Mouse (Mus musculus) embryo, embryonic 10 days (tissue): Measurements from ENCODE around the gene Gm21830.
"Not testable (repeated sequence)": the region's sequence is repeated elsewhere in the genome, so short reads cannot be mapped to it uniquely, and the experiment has no call there.

ENCODE experiments used
- DNase-seq: peaks from one replicate; pipeline ENCODE4 v3.0.0-alpha.2; 2015; ENCODE audit warnings: low spot score

Gm21830 gene

GRCm38 (mm10) chr2:67413425-67413824, at the start of gene Gm21830:
Gene Gm21830 (plus strand): TSS chr2:67413725.
- not testable (repeated sequence) for DNase-seq

GRCm38 (mm10) chr2:67364506-67364905, 49.0 kb upstream of the Gm21830 start:
- no peak for DNase-seq

- no peak for DNase-seq
Observed at GRCm38 (mm10) chr2:67378504-67378903, 35.0 kb upstream of the Gm21830 start.

- no peak for DNase-seq
Observed at GRCm38 (mm10) chr2:67420853-67421252, 7.3 kb downstream of the Gm21830 start.

- no peak for DNase-seq
Observed at GRCm38 (mm10) chr2:67422799-67423198, 9.3 kb downstream of the Gm21830 start.

GRCm38 (mm10) chr2:67433081-67433480, 19.6 kb downstream of the Gm21830 start, which contains the start of gene Gm26727:
Gene Gm26727 (minus strand): TSS chr2:67433181.
- DNase-seq, result no peak

- no peak for DNase-seq
Observed at GRCm38 (mm10) chr2:67438309-67438708, 24.8 kb downstream of the Gm21830 start.

GRCm38 (mm10) chr2:67445780-67446179, 32.3 kb downstream of the Gm21830 start, which contains the start of gene Xirp2:
Gene Xirp2 (plus strand): TSS chr2:67446002.
- DNase-seq, result no peak

GRCm38 (mm10) chr2:67446772-67447171, 33.2 kb downstream of the Gm21830 start:
- no peak for DNase-seq

GRCm38 (mm10) chr2:67447206-67447605, 33.7 kb downstream of the Gm21830 start:
- DNase-seq, result no peak

GRCm38 (mm10) chr2:67460857-67461256, 47.3 kb downstream of the Gm21830 start:
- DNase-seq, result no peak

GRCm38 (mm10) chr2:67467036-67467435, 53.5 kb downstream of the Gm21830 start:
- no peak for DNase-seq

GRCm38 (mm10) chr2:67470030-67470429, 56.5 kb downstream of the Gm21830 start:
- DNase-seq, result not testable (repeated sequence)

- peak; percentile 81 for DNase-seq
Observed at GRCm38 (mm10) chr2:67477753-67478152, 64.2 kb downstream of the Gm21830 start.

- DNase-seq, result no peak
Observed at GRCm38 (mm10) chr2:67481051-67481450, 67.5 kb downstream of the Gm21830 start.
